Mouse (Mus musculus): ENCODE measurements around the gene Zfp57. TPM values are rescaled to one million over a fixed set of nuclear protein-coding genes. Genes with fewer than 3 reads are reported as not detected.

Gene Zfp57
- polyA plus RNA-seq, 1 experiment from 2014 or later = 2.3 TPM

DNA sequence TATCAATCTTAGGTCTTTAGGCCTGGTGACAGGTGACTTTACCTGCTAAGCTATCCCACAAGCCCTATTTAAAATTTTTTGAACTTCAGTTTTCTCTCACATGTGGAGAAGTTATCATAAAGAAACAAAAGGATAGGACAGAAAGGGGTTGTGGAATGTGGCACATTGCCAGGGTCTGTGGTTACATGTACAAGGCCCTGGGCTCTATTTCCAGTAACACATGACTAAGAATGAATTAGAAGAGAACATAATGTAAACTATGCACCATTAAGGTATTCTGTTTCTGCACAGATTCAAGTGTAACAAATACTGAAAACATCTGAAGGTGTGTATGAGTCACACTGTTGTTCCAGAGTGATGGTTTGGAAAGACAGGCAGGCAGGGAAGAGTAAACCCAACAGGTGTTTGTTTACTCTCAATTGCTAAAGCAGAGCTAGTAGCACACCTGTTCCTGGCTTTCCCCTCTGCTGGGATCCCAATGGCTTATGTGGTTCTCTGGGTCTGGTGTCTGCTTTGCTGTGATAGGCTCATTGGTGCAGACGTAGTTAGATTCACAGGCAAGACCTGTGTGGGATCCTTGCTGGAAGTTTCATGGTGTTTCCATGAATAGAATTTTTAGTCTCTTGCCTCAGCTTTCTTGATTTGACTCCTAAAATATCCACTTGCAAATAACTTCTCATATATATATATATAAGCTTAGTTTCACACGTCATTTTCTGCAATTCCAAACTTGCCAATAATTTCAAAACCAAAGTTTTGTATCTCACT is 38.3 kb downstream of the Zfp57 start:
- no peak overlapping the region for H3K27ac ChIP-seq (ENCODE audit: low read depth)
- H3K27me3 ChIP-seq (ENCODE audit: insufficient read depth, low read length) = no peaks in the 10 kb centered on the region
- no peaks in the 10 kb centered on the region for H3K36me3 ChIP-seq (replicated peaks; ENCODE audit: insufficient read depth, low read length)
- WGBS (ENCODE audit: insufficient replicate concordance) = 54% methylated on average over 2 of the region's 2 CpGs
- no peak for DNase-seq
- TF ChIP-seq EP300 (IDR thresholded peaks at IDR 0.05; ENCODE audit: low read depth) (no peak), CTCF (IDR thresholded peaks at IDR 0.05; ENCODE audit: low read depth) (no peak)
- H3K9me3 ChIP-seq (ENCODE audit: low read length) = no peaks in the 10 kb centered on the region
- no peak for ATAC-seq
- H3K9ac ChIP-seq (replicated peaks) = no peak overlapping the region
- no peak overlapping the region for H3K4me2 ChIP-seq (ENCODE audit: low read depth, low read length)
- no peak overlapping the region for H3K4me3 ChIP-seq (ENCODE audit: low read depth, low read length)
- no peaks in the 10 kb centered on the region for H3K4me1 ChIP-seq (ENCODE audit: insufficient read depth)

DNA sequence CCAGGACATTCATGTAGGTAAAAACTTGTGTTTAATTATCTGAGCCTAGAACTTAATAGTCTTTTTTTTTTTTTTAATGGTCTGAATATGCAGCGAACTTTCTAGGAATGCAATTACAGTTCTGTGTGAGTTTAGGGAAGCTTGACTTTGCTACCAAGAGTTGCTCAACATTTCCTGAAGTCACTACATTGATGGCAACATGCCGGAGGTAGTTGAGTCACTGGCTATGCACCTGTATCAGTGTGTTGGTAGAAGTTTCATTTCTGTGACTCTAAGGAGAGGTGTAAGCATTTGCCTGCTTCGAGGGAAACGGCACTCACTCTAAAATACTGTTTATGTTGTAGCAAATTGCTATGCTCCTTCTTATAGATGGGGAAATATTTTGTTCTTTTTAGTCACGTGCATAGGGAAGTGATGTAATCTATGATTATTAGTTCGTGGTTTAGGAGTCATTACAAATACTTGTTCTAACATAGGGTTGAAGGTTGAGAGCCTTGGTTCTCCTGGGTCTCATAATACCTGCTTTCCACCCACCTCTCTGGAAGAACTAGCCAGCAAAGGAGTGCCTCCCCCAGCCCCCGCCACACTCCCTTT is 43.8 kb downstream of the Zfp57 start:
- DNase-seq = no peak
- Histone ChIP-seq H3K27me3 (ENCODE audit: insufficient read depth, low read length) (peaks cover 43% of the 10 kb centered on the region), H3K4me3 (ENCODE audit: low read depth, low read length) (0 out of 2 replicates have a peak overlapping the region, but pooled peaks have one; percentile 9), H3K4me2 (ENCODE audit: low read depth, low read length) (peak overlapping the region; percentile 90), H3K27ac (ENCODE audit: low read depth) (peak overlapping the region; percentile 55; the same call in 1 of the 2 replicates), H3K9me3 (ENCODE audit: low read length) (no peaks in the 10 kb centered on the region), H3K4me1 (ENCODE audit: insufficient read depth) (peaks cover 6% of the 10 kb centered on the region), H3K36me3 (replicated peaks; ENCODE audit: insufficient read depth, low read length) (no peaks in the 10 kb centered on the region), H3K9ac (replicated peaks) (no peak overlapping the region)
- peak; percentile 35 for ATAC-seq
- 38% methylated on average over 7 of the region's 7 CpGs for WGBS (ENCODE audit: insufficient replicate concordance)
- TF ChIP-seq CTCF (IDR thresholded peaks at IDR 0.05; ENCODE audit: low read depth) (no peak), EP300 (IDR thresholded peaks at IDR 0.05; ENCODE audit: low read depth) (no peak)

DNA sequence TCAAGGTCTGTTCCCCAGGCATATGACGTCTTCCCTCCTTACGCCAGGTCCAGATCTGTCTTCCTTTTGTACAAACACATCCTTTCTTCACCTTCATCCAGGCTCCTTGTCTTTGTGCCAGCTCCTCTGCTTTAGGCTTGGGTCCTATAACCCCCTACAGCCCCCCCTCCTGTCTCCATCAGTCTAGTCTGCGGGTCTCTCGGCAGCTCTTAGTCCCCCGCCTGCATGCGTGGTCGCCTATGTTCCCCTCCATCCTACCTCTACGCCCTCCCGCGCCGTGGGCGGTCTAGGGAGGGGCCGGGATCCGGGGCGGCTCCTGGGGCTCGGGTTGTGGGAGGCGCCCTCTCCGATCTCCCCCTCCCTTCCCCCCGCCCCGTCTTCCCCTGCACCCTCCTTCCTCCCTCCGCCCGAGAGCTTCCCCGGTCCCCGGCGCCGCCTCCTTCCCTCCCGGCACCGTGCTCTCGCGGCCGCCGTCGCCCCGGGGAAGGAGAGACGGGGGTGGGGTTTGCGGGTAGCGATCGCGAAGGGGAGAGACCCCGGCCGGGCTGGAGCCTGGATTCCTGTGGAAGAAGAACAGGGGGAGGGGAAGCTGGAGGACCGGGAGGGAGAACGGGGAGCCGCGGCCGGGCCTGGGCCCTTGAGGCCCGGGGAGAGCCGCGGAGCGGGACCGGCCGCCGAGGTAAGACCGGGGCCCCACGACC is 44.8 kb downstream of the Zfp57 start, which contains the start of gene Gabbr1:
Gabbr1 (plus strand) TSS at position 356 of the 701 bp plus-strand sequence.
- peak; percentile 68 for DNase-seq
- peak within 1 kb of the TSS; percentile 67 for H3K9ac ChIP-seq (replicated peaks)
- H3K27me3 ChIP-seq (ENCODE audit: insufficient read depth, low read length) = peaks cover 53% of the 10 kb centered on the region
- peak within 1 kb of the TSS; percentile 90 for H3K4me2 ChIP-seq (ENCODE audit: low read depth, low read length)
- peak within 1 kb of the TSS; percentile 64 for H3K4me3 ChIP-seq (ENCODE audit: low read depth, low read length)
- peak; percentile 73 for ATAC-seq
- WGBS (ENCODE audit: insufficient replicate concordance) = 4% methylated on average over 37 of the region's 55 CpGs
- peak within 1 kb of the TSS; percentile 55; the same call in 1 of the 2 replicates for H3K27ac ChIP-seq (ENCODE audit: low read depth)
- peaks cover 13% of the 10 kb centered on the region for H3K4me1 ChIP-seq (ENCODE audit: insufficient read depth)
- H3K9me3 ChIP-seq (ENCODE audit: low read length) = no peaks in the 10 kb centered on the region
- TF ChIP-seq CTCF (IDR thresholded peaks at IDR 0.05; ENCODE audit: low read depth) (no peak), EP300 (IDR thresholded peaks at IDR 0.05; ENCODE audit: low read depth) (no peak)
- no peaks in the 10 kb centered on the region for H3K36me3 ChIP-seq (replicated peaks; ENCODE audit: insufficient read depth, low read length)

DNA sequence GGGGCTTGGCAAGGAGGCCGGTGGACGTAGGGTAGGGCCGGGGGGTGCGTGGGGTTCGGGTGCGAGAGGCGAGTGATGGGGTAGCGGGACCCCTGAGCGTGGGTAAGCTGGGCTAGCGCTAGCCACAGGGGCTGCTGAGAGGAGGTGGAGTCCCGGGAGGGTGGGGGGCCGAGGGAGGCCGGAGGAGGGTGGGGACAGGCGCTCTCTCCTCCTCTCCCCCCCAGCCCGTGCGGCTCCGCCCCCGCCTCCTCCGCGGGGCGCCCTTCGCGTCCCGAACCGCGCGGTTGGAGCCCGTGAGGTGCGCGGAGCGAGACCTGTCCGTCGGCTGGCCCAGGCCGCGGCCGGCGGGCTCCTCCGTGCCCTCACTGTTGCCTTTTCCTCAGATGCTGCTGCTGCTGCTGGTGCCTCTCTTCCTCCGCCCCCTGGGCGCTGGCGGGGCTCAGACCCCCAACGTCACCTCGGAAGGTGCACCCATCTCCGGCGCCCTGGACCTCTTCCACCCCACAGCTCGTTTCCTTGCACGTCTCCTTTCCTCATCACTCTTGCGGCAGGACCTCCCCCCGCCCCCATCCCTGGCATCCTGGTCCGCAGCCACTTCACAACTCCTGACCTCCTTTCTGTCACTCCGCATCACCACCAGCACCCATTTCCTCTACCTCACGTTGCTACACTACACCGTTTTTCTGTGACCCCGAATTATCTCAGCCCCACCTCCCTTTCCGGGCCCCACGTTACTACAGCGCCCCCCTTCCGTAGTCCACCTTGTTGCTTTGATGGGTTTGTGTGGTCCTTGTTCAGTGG is 45.5 kb downstream of the Zfp57 start:
- no peaks in the 10 kb centered on the region for H3K9me3 ChIP-seq (ENCODE audit: low read length)
- H3K36me3 ChIP-seq (replicated peaks; ENCODE audit: insufficient read depth, low read length) = no peaks in the 10 kb centered on the region
- H3K27ac ChIP-seq (ENCODE audit: low read depth) = no peak overlapping the region
- WGBS (ENCODE audit: insufficient replicate concordance) = 2% methylated on average over 40 of the region's 58 CpGs
- peak; percentile 42; the same call in 1 of the 2 replicates for ATAC-seq
- peaks cover 60% of the 10 kb centered on the region for H3K27me3 ChIP-seq (ENCODE audit: insufficient read depth, low read length)
- peaks cover 13% of the 10 kb centered on the region for H3K4me1 ChIP-seq (ENCODE audit: insufficient read depth)
- TF ChIP-seq EP300 (IDR thresholded peaks at IDR 0.05; ENCODE audit: low read depth) (no peak), CTCF (IDR thresholded peaks at IDR 0.05; ENCODE audit: low read depth) (0 out of 2 replicates have a peak, but pooled peaks have one; percentile 14)
- peak; percentile 36 for DNase-seq
- peak overlapping the region; percentile 64 for H3K4me3 ChIP-seq (ENCODE audit: low read depth, low read length)
- H3K4me2 ChIP-seq (ENCODE audit: low read depth, low read length) = peak overlapping the region; percentile 90
- peak overlapping the region; percentile 67 for H3K9ac ChIP-seq (replicated peaks)

DNA sequence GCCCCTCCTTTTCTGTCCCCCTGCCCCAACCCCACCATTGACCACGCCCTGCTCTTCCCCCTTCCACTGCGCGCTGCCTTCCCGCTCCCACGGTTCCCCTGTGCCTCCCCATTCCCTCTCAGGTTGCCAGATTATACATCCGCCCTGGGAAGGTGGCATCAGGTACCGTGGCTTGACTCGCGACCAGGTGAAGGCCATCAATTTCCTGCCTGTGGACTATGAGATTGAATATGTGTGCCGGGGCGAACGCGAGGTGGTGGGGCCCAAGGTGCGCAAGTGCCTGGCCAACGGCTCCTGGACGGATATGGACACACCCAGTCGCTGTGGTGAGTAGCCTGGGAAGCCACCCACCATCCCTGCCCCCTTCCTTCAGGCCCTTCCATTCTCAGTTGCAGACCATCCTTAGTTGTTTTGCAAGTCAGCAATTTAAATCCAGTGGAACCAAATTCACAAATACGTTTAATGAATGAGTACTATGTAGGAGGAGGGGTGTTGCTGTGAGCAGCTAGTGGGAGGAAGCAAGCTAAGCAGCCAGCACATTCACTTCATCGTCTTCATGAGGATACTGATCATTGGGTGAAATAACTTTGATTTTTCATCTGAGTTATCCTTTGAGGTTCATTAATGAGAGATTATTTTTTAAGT is 46.5 kb downstream of the Zfp57 start:
- Histone ChIP-seq H3K4me1 (ENCODE audit: insufficient read depth) (peaks cover 13% of the 10 kb centered on the region), H3K9me3 (ENCODE audit: low read length) (no peaks in the 10 kb centered on the region), H3K4me3 (ENCODE audit: low read depth, low read length) (no peak overlapping the region), H3K27me3 (ENCODE audit: insufficient read depth, low read length) (peaks cover 64% of the 10 kb centered on the region), H3K4me2 (ENCODE audit: low read depth, low read length) (no peak overlapping the region), H3K27ac (ENCODE audit: low read depth) (no peak overlapping the region), H3K36me3 (replicated peaks; ENCODE audit: insufficient read depth, low read length) (no peaks in the 10 kb centered on the region), H3K9ac (replicated peaks) (no peak overlapping the region)
- ATAC-seq (no peak), DNase-seq (no peak)
- no peak for TF ChIP-seq EP300 (IDR thresholded peaks at IDR 0.05; ENCODE audit: low read depth)
- no peak for TF ChIP-seq CTCF (IDR thresholded peaks at IDR 0.05; ENCODE audit: low read depth)
- WGBS (ENCODE audit: insufficient replicate concordance) = 39% methylated on average over 19 of the region's 19 CpGs

All from liver, postnatal 0 days (tissue).